Mouse (Mus musculus): ENCODE measurements at regions not wholly inside any gene's neighbourhood (a gene's known extent, or its start where the extent isn't known, plus 50 kb on each side); places are given as distances from the start of the nearest gene placed in this dataset.

DNA sequence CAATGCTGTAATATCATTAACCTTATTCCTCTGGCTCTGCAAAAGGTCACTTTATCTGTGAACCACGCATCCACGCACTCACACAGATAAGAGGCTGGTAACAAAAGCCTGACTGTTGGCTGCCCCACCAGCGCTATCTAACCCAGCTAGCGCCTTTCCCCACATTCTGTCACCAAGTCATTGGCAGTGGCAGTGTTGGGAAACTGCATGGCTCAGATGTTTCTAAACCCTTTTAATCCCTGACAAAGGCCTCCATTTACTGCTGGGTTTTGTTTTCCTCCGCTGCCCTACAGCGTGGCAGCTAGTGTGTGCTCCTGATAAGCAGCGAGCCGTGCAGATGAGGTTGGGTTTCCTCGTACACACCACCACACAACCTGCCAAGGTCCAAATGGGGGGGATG is 55.7 kb downstream of the Id4 start:
- no peak for DNase-seq

DNA sequence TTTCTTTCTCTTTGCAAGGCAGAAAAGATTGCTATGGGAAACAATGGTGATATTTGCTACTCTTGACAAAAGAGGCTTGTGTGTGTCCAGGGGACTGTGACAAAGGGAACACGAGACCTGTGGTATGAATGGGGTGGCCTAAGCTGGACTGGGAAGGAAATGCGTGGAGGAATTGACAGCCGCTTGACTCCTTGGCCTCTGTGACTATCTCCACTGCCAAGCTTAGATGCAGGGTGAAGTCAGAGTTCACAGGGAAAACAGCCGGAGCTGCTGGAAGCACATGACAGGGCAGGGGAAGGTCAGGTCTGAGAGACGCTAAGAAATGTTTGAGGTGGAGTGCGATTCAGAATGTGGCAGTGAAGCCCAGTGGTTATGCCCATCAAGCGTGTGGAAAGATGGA is 56.4 kb downstream of the Id4 start:
- no peak for DNase-seq

DNA sequence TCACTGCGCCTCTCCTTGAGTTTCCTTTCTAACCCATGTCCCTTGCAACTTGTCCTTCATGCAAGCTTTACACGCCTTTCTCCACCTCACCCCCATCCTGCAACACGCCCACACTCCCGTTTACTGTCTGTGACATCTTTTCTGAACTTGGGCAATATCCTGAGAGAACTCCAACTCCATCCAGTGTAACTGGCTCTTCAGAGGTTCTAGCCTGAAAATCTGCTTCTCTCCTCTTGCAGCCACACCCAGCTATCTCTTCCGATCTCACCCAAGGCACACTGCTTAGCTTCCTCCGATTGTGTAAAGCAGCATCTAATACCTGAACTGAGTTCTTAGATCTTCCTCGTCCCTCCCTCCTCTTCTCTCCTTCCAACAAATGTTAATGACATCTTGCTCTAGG is 58.0 kb downstream of the Id4 start:
- DNase-seq: no peak

DNA sequence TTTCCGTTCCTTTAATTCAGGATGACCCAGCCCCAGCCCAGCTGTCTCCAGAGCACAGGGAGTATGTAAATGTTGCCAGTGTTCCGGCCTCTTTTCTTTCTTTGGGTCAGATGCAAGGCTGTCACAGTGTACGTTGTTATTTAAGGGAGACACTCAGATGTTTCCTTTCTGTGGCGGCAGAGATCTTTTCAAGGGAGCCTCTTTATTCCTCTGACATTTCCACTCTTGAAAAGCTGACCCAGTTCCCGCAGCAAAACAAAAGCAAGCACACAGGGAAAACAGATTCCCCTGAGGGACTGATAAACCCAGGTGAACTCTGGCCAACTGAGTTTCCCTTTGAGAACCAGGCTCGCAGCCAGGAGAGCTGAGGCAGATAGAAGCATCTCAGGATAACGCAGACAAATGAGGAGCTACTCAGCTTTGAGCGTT is 63.3 kb downstream of the Id4 start:
- no peak for DNase-seq

DNA sequence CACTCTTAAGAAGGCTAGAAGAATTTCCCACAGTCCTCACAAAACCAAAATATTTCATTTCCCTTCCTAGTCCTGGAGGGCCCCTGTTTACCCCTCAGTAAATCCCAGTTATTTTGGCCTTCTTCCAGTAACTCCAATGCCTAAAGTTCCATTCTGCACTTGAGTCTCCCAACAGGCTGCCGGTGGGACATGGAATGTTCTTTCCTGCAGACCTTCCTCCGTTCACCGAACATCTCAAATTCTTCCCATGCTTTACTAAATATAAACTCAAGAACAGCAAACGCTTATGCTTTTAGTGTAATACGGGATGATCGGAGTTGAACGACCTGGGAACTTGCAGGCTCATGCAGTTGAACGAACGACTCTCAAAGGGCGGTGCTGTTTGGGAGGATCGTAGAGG is 69.6 kb downstream of the Id4 start:
- DNase-seq: no peak

DNA sequence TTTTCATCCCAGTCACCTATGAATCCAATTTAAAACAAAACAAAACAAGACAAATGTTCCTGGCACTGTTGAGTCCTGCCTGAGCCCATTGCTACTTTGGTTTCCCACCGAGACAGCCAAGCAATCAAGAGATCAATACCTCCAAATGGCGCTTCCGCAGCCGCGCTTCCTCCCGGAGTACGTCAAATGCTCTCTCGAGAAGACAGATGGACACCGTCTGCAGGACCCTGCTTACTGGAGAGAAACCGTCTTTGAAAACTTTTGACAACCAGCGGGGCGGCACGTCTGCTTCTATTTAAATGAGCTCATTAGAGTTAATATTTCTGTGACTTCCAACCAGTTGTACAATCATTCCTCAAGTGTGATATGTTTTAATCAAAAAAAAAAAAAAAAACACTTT is 75.1 kb downstream of the Id4 start:
- DNase-seq: no peak

DNA sequence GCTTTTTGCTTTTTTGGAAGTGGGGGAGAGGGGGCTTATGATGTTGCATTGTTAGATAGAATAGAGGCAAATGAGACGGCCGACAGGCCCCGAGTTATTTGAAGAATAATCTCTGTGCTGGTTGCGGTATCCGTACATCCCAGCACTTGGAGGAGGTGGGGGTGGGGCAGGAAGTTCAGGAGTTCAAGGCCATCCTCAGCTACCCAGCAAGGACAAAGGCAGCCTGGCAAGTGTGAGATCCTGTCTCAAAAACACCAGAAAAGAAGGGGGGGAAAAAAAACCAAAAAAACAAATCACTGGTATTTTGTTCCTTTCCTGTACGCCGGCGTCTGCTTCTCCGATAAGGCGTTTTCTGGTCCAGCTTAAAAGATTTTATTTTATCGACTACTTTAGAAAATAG is 75.6 kb downstream of the Id4 start:
- DNase-seq: no peak

DNA sequence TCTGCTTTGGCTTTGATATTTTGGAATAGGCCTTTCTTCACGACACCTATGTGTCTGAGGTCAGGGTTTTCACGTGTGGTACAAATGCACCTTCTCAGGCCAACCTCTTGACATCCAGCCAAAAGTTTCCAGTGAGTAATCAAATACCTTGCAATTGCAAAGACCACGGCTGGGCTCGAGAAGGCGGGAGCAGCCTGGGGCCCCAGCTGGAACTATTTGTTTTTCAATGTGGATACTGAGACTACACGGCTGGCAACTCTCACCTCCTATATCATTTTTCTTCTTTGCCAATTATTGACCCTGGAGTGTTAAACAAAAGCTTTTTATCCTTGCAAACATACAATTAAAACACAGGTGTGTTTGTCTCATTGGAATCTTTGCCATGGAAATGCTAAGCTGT is 77.5 kb downstream of the Id4 start:
- DNase-seq: no peak

DNA sequence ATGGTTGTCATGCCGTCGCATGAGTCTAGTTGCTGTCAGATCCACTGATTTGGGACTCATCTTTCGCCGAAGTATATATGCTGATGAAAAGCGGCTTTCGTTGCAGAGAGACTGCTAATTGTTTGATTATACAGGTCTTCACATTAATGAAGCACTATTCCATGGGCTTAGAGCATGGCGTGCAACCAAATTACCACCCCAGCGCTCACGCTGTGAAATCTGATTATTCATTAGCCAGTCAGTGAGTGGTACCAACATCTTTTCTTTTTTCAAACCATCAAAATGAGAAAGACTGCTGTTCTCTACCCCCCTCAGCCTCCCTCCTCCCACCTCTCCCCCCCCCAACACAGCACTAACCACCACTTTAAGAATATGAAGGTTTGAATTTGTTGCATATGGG is 89.1 kb downstream of the Id4 start:
- no peak for DNase-seq

DNA sequence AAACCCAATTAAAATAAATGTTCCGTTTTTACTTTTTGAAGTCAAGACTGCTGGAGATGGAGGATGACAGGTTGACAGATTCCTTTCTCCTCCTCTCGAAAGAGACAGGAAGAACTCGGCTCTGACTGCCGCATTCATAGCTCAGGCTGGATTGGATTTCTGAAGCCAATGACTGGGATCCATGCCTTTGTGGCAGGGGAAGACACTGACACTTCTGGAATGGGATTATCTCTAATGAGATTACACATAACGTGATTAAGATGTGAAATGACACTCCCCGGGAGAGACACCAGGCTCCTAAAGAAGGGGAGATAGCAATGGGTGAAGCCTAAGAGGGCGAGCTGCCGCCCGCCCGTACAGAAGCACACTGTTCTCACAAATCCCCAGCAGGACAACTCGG is 89.9 kb downstream of the Id4 start:
- DNase-seq: no peak

DNA sequence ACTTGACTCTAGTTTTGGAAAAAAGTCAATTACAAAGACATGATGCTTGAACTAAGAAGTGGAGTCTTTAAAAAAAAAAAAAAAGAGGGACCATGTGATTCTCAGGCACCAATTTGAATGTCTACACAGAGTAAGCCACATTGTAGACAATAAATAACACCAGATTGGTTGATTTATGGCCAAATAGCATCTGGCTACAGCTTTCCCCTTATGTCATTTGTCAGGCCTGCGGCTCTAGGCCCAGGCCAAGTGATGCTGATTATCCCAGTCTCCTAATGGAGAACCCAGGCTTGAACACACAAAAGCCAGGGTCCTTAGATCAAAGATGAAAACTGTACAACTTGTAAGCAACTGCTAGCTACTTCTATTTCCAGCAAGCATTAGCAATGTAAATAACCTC is 96.1 kb downstream of the Id4 start:
- DNase-seq: no peak

DNA sequence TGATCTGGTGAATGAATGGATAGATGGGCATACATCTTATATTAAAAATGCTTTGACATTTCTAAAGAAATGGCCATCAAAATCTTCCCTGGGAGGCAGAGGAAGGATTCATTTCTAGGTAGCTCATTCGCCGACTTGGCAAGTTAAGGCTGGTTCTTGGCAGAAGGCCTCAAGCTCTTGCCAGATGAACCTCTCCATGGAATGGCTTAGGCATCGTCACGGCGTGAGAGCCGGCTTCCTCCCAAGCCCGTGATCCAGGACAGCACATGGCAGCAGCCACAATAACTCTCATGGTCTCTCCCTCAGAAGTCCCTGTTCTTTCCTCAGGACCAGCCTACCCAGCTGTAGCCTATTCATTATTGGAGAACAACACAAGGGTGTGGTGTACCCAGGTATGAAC is 96.6 kb downstream of the Id4 start:
- DNase-seq: peak; percentile 9

DNA sequence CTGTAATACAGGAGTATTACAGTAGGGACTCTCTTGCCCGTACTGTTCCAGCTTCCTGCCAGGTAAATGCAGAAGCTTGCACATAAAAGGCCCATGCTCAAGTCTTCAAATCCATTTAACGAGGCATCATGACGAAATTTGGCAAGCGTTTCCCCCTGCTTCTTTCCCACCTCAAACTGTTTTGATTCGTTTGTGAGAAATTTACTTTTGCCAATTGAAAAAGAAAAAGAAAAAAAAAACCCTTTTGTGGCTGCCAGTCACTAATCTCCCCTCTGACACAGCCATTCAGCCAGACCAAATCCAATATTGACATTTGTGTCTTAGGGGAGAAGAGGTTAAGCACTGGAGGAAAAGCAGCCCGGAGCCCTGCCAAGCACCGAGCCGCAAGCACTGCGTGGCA is 110.0 kb downstream of the Id4 start:
- DNase-seq: no peak

DNA sequence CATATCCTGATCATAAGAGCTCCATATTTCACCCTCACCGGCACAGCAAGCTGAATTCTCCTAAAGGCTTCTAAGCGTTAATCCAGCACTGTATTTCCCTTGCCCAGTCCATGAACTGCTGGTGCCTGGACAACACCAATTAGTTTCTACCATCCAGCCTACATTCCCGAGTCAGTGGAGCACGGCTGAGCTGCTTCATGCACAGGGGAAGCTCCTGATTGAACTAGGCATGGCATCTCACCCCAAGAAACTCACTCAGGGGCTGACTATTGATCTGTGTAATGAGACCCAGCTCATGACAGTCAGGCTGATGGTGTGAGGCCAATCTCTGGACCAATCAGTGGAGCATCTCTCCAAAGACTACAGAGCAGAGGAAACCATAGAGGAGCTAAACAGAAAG is 115.4 kb downstream of the Id4 start:
- DNase-seq: no peak

DNA sequence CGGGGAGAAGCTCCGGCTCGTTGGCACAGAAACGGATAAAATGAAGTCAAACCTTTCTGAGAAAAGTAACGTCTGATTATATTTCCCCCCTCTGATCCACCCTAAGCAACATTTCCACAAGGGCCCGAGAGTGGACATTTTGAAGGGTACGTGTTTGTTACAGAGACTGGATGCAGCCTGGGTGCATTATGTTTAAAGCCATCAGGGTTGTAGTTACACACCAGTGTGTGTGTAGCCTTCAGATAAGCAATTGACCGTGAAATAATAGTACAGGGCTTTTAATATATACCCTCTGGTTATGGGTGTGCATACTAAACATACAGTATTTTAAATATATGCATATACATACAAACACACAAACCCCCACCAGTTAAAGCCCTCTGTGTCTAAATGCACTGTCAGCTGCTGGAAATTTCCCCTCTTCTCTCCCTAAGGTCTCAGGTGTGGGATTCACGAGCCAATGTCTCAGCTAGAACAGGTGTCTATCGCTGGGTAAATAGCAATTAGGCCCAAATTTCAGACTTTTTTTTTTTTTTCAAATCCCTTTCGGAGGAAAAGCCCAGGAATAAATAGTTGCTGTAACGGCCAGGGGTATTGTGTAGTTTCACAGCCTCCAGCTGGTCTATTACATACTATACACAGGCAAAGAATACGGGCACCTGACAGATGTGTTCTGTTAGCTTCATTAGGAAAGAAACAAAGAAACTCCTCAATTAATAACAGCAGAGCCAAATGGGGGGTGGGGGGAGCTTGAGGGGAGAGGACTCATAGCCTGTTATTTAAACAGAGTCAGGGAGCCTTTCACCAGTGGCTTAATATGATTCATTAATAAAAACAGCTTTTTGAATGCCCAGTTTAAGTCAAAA is 122.8 kb downstream of the Id4 start:
- no peak for DNase-seq

DNA sequence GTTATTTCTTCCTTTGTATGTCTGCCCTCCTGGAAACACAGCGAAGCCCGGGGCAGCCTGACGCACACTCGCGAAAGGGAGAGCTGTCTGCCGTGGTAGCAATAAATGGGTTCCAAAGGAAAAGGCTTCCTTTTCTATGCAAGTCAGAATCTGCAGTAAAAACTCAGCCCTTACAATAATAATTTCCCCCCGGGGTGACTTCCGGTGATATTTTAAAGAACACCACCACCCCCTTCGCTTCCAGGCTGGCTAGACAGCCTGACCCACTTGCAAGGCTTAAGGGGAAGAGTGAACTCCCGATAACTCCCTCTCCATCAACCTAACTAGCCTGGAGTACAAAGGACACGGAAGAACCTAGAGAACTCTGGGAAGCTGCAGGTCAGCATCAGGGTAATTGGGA is 123.9 kb downstream of the Id4 start:
- DNase-seq: no peak

DNA sequence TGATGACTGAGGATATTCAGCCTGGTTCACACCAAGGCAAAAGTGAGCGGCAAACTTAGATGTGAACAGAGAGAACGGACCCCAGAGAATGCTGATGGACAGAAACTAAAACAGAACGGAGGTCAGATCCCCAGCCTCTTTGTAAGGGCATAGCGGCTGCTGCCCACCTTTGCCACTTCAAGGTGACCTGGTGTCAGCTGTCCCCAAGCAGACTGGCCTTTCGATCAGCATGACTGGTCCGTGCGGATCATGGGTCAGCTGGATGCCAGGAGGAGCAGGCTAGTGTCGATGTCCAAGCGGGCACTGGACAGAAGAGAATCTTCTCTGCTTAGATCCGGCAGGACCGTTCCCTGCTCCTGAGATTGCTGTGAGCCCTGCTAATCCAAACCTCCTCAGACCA is 122.1 kb downstream of the Zfp169 start:
- DNase-seq: peak; percentile 2

DNA sequence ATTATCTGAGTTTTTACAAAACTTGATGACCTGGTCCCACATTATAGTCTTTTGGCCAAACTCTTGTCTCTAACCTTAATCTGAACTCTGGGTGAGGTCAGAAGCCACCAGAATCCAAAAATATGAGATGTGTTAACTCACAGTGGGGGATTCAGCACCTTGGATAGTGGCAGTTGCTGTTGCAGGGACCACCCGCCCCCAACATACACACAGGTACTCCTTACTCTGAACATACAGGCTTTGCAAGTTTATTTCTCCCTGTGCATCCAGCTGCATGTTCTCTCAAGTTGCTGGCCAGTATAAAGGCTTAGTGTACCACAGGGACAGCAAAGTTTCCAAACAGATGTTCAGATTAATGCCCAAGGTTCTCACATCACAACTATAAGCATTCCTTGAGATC is 115.5 kb downstream of the Zfp169 start:
- no peak for DNase-seq

DNA sequence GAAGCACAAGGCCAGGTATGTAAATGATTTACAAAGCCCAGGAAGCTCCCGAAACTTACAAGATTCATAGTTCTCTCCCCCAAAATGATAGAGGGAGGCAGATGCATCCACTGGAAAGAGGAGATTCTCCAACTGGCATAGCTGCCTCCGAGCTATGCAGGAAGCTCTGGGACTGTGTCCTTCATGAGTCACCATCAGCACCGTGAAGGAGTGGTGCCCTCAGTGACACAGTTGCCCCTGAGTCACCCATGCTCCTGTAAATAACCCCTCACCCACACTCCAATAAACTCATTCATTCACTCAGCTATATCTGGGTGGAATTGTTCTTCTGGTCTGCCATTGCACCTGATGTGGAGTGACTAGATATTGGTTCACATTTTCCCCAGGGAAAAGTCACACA is 114.6 kb downstream of the Zfp169 start:
- DNase-seq: no peak

DNA sequence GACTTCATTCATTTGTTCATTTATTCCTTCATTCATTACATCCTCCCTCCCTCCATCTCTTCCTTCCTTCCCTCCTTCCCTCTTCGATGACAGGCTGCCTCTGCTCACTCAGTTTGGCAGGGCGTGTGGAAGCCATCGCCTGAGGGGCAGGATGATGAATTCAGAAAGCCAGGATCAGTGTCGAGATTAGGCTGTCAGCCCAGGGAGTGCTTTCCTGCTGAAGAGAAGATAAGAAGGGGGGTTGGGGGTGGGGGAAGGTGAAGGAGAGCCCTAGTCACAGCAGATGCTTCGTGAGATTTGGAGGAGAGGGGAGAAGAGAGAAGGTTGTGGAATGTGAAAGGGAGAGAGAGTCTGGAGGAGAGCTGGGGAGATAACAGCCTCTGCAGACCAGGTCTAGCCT is 110.9 kb downstream of the Zfp169 start:
- DNase-seq: no peak

DNA sequence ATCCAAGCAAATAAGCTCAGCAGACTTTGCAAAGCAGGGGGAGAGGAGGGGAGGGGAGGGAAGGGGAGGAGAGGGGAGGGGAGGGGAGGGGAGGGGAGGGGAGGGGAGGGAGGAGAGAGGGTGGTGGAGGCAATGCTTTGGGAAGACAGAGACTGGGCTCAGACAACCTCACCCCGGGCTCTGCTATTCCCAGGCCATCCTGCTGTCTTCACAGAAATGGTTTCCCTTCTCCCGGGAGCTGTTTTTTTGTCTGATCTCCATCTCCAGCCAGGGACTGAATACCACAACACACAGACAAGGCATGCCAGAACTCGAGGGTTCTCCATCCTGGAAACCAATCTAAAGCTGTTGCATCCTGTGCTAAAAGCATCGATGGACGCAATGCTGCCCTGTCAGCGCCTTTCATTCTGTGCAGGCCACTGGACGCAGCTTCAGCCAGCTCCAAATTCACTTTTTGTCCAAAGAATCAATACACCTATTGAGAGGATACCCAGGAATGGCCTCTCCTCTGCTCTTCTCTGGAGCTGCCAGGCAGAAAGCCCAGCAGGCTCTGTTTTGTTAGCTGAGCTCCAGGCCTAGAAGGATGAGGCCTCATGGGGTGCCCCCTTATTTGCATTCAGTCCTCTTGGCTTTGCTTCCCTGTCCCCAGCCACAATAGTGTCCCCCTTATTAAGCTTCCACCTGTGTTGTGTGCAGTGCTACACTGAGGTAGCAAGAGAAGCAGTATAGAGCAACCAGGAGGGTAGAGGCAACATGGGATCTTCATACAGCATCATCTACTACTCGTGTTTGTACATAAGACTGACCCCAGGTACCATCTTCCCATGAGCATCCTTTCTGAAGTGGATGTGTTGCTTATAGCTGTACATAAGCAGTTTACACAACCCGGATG is 90.6 kb downstream of the Zfp169 start:
- no peak for DNase-seq

DNA sequence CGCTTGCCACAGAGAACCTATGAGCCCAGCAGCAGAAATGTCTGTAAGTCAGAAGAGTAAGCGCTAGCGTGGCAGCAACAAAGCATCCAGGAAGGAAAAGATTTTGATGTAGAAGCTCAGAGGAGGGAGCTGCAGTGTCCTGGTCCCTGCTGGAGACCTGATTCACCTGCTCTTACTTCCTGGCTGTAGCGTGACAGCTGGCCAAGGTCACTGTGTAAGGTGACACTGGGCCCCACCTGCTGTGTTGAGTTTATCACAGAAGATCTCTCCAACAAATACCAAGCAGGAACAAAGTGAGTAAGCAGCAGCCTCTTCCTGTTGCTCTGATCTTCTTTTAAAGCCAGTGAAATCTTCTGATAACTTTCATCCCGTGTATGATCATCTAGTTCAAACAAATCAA is 86.4 kb downstream of the Zfp169 start:
- DNase-seq: no peak

DNA sequence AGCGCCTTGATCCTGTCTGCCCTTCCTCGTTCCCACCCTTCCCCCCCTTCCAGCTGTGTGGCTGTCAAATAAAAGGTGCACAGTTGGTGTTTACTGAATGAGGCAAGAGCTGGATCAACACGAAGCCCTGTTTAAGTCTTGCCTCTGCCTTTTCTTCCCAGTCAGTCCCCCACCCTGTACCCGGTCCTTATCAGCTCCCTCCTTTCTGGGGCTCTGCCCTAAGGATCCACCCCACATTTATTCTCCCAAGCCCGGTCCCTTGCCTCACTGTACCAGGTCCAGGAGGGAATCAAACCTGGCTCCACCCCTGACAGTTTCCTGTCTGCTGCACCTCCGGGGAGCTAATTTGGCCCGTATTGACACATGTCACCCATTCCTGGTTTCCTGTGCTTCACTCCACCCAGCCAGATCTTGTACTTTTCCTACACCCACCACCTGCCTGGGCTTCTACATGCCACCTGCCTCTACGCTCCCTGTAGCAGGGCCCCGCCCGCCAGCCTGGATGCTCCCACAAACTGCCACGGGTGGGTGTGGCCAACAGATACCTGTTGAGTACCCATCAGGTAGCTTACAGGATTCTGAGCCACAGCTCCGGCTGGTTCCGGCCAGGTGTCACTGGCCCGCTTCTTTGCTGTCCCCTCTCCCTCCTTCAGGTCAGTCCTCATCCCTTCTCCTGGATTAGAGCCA is 76.4 kb downstream of the Zfp169 start:
- DNase-seq: no peak
